Mouse (Mus musculus) cerebellum, adult 2 months (tissue): ENCODE measurements at regions not wholly inside any gene's neighbourhood (a gene's known extent, or its start where the extent isn't known, plus 50 kb on each side); places are given as distances from the start of the nearest gene placed in this dataset.

Experiments
- CTCF ChIP-seq: fragments of 200-500 bp; IDR thresholded peaks from 2 replicates; pipeline ENCODE4 v1.5.1; 2011; ENCODE audit warnings: low read depth, mild to moderate bottlenecking, control low read depth, low read length, moderate library complexity, borderline replicate concordance; ENCODE audit not compliant: insufficient read depth
- POLR2A ChIP-seq: fragments of 200-500 bp; IDR thresholded peaks from 2 replicates; pipeline ENCODE4 v1.6.1; 2011; ENCODE audit warnings: low read length, control low read depth, borderline replicate concordance; ENCODE audit not compliant: insufficient read depth

GRCm38 (mm10) chr13:40423051-40423450, 61.8 kb upstream of the Ofcc1 start:
- no peak for TF ChIP-seq CTCF
- no peak for TF ChIP-seq POLR2A
